Mouse (Mus musculus) mouse trophoblast stem cell (cell line): Measurements from ENCODE around the gene Gm7735.
"Not testable (repeated sequence)": the region's sequence is repeated elsewhere in the genome, so short reads cannot be mapped to it uniquely, and the experiment has no call there.

Experiments
- in situ Hi-C, 2 experiments: fragments of 300-500 bp; cut with MseI, MboI; formaldehyde crosslinking; loops; 2 replicates in 1 of 2; 3 replicates in 1 of 2; pipeline ENCODE4 v1.15.1; 2025

The Gm7735 gene

GRCm38 (mm10) chr16:89169190-89169589 lies at the start of gene Gm7735:
TSS of gene Gm7735 (plus strand) at chr16:89169490.
- in situ Hi-C loops = not testable (repeated sequence)

DNA sequence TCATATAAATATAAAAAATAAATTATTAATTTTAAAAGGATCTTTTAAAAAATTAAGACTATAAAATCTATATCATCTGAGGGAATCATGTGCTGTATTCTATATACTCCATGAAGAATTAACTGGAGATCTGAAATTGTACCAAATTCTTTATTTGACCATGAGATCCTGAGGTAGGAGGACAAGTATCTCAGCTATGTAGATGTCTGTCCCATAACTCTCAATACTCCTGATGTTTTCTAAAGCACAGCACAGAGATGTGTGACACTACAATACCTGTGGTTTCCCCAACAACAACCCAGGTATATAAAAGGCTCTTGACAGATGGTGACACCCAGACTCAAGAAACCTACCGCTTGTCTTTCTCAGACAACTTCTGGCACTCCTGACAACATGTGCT lies 28.7 kb upstream of the Gm7735 start, which contains the start of gene Gm6358:
Gene Gm6358 (plus strand): TSS at position 301 of the 400 bp plus-strand sequence.
- in situ Hi-C loops = no loop called here

- in situ Hi-C loops = no loop called here
These were observed 18.5 kb upstream of the Gm7735 start, which contains the start of gene Gm10061 for GRCm38 (mm10) chr16:89150786-89151185. TSS of gene Gm10061 (plus strand) at chr16:89151086.

GRCm38 (mm10) chr16:89157652-89158051 lies 11.6 kb upstream of the Gm7735 start, which contains the start of gene Gm9789:
TSS of gene Gm9789 (plus strand) at chr16:89157952.
- in situ Hi-C loops = no loop called here

- in situ Hi-C loops = no loop called here
These were observed 5.1 kb downstream of the Gm7735 start, which contains the start of gene 1110057P08Rik for GRCm38 (mm10) chr16:89174435-89174834. TSS of gene 1110057P08Rik (plus strand) at chr16:89174735.

DNA sequence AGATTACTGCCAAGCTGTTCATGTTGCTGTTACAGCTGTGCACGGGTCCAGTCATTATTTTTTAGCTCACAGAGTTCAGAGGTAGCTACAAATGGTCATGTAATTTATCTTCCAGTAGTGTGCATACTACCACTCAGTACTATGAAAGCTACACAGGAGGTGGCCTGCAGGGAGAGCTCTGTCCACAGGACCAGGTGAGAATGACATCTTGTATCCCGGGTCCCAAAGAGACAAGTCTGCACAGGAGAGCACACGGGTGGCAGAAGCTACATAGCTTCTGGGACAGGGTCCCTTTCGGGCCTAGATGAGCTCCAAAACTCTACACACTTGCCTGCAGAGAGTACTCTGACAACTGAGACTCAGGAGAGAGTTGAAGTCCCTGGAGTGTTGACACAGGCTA lies 19.3 kb downstream of the Gm7735 start:
- in situ Hi-C loops = no loop called here

DNA sequence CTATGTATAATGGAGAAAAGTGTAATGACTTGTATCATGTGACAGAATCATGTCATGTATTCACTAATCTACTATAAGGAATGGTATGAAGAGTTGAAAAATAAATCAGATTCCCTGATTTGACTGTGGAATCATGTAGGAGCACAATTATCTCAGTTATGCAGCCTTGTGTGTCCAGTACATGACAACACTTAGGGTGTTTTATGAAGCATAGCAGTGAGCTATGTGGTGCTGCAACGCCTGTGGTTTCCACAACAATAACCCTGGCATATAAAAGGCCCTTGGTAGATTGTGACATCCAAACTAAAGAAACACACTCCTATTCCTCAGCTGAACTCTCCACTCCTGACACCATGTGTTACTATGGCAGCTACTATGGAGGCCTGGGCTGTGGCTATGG lies 36.3 kb downstream of the Gm7735 start, which contains the start of gene Krtap20-2:
Gene Krtap20-2 (plus strand): TSS at position 301 of the 400 bp plus-strand sequence.
- in situ Hi-C loops = no loop called here
